Mouse (Mus musculus) retina, postnatal 7 days (tissue): ENCODE results near the gene Eif2b2.
A peak's percentile ranks its signal among the peaks of the same experiment; 100 is the strongest.

Source experiments
- DNase-seq: peaks from one replicate; pipeline ENCODE4 v3.0.0-alpha.2; 2012; ENCODE audit warnings: low read depth, low spot score

The Eif2b2 gene

GRCm38 (mm10) chr12:85193923-85194622, 25.2 kb upstream of the Eif2b2 start:
- no peak for DNase-seq

GRCm38 (mm10) chr12:85194623-85195018, 24.7 kb upstream of the Eif2b2 start:
- no peak for DNase-seq

GRCm38 (mm10) chr12:85195086-85195485, 24.2 kb upstream of the Eif2b2 start:
- no peak for DNase-seq

DNA sequence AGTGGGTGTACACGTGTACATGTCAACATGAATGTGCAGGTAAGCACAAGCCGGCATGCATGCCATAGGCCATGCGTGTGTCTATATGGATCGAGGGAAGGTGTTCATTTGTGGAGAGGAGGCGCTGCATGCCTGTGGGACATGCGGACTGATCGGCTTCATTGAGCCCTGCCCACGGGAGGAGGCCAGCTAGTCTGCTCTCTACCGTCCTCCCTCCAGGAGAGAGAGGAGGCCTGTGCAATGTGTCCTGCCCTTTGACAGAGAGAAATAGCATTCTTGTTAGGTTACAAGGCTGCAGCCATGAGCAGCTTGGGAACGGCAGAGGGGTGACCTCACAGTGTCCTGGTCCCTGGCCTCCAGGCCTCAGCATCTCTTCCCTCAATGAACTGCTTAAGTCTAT, 23.1 kb upstream of the Eif2b2 start:
- DNase-seq: no peak

DNA sequence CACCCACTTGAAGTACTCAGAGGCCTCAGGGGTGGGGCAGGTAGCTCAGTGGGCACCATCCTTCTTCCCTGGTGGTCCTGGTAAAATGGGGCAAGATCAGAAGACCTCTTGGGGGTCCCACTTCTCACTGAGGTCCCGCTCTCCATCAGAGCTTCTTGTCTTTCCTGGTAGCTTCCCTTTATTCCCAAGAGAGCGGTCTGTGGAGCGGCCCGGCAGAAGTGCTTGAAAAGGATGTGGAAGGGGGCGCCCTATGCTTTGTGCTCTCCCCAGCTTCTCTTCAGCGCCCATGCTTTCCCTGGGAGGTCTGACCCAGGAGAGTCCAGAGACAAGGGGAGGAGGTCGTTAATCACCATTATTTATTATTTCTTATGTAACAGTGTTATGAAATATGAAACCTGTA, 21.9 kb upstream of the Eif2b2 start:
- no peak for DNase-seq

- no peak for DNase-seq
Measured at GRCm38 (mm10) chr12:85197936-85198335, 21.3 kb upstream of the Eif2b2 start.

DNA sequence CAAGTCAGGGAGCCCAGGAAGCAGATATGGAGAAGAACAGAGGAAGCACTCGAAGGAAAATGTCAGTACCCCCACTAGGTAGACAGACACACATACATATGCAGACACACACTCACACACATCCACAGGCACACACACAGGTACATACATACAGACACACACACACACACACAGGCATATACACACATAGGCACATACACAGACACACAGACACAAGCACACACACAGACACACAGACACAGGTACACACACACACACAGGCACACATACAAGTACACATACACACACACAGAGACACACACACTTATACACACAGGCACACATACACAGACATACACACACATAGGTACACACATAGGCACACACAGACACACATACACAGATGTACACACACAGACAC, 19.3 kb upstream of the Eif2b2 start:
- no peak for DNase-seq

DNA sequence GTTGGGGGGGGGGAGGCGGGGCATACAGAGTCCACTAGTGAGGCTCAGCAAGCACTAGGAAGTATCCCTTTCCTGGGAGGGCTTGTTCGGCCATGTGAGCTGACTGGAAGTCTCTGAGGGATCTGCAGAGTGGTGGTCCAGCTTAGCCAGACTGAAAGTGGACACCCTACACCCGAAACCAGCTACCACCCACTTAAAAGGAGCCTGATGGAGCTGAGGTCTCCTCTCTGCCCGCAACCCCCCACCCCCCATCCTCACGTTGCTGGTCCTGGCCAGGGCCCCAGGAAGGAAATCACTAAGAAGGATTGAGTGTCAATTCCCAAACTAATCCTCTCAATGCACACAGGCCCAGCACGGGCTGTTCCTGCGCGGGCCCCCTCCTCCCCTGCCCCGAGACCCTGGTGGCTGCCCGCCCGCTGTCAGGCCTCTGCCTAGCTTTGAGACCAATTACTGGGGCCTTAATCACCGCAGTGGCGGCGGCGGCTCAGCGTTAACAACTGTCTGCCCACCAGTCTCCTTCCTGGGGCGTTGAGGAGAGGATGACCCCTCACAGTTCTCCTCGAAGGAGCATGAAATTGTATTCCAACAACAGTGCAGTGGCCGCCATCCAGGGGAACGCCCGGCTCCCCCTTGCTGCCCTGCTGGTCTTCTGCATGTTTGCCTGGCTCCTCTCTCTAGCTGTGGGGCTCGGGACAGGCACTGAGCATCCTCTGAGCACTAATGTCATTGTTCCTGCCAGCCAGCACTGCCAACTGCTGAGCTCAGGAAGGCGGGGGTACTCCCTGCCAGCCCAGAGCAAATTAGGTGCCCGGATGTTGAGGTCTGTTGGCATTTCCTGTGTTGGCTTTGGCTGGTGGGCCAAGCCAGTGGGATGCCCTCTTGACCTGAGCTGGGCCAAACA, 18.1 kb upstream of the Eif2b2 start:
- peak; percentile 58 for DNase-seq

GRCm38 (mm10) chr12:85201830-85202147, 17.5 kb upstream of the Eif2b2 start:
- DNase-seq: no peak

GRCm38 (mm10) chr12:85202191-85202590, 17.1 kb upstream of the Eif2b2 start:
- DNase-seq: no peak

- no peak for DNase-seq
Measured at GRCm38 (mm10) chr12:85203699-85204098, 15.6 kb upstream of the Eif2b2 start.

DNA sequence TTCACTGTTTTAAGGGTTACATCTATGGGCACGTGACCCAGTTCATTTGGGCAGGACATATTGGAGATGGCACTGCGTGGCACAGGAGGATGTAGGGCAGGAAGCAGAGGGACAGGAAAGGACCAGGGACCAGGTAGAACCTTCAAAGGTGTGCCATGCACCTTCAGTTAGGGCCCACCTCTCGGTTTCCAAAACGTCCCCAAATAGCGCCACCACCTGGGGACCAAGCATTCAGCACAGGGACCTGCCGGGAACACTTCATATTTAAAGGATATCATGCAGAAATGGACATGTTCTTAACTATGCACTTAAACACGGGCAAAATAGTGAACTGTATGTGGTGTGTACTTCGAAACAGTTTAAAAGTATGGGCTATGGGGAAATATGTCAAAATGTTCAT, 15.2 kb upstream of the Eif2b2 start:
- no peak for DNase-seq

DNA sequence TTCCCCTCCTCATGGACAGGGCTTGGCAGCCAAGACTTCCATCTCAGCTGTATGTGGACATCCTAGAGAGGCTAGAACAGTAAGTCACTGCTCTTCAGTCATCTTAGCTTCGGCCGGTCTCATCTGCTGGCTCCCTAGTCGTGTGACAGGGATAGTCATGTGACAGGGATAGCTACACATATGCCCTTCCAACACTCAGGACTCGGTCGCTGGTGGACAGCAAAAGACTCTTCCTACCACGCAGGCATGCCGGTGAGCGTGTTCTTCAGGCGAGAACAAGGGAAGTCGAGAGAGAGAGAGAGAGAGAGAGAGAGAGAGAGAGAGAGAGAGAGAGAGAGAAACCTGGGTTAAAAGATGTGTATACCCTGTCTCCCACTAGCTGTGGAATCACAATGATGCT, 13.9 kb upstream of the Eif2b2 start:
- no peak for DNase-seq

GRCm38 (mm10) chr12:85208687-85209199, 10.5 kb upstream of the Eif2b2 start:
- DNase-seq: no peak

DNA sequence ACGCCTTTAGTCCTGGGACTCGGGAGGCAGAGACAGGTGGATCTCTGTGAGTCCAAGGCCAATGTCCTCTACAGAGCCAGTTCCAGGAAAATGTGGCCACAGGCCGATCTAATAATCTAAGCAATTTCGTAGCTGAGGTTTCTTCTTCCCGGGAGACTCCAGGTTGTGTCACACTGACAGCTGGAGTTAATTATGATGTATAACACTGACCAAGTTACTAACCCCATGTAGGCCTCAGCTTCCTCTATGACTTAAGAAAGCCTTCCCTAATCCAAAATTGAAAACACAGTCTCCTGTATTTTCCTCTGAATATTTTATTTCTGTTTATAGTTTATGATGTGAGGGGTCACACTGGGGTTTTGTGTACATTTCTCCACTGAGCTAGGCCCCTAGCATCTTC, 4.2 kb upstream of the Eif2b2 start:
- no peak for DNase-seq

DNA sequence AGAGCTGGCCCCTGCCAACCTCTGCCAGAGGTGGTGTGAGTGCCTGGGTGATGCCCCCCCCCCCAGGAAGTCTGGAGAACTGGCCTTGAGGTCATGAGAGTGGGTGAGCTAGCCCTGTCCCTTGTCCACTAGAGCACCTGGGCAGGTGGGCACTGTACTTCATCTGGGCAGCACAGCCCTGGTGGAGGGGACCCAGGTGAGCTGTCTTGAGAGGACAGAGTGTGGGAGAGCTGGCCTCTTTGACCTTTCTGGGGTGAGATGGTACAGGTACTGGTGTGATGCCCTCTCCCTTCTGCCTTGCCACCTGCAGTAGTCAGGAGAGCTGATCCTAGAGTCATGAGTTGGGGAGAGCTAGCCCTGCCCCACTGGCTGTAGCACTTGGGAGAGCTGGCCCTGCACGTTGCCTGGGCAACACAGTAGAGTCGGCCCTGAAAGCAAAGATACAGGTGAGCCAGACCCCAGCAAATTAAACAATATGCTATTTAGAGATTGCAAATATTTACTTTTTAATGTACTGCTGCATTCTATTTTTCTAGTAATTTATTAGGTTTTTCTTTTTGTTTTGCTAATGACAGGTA, 1.5 kb upstream of the Eif2b2 start:
- DNase-seq: no peak

- DNase-seq: no peak
Measured at GRCm38 (mm10) chr12:85219905-85220290, 617 bp downstream of the Eif2b2 start.

- no peak for DNase-seq
Measured at GRCm38 (mm10) chr12:85227227-85227626, 7.9 kb downstream of the Eif2b2 start.

- no peak for DNase-seq
Measured at GRCm38 (mm10) chr12:85227876-85228599, 8.8 kb downstream of the Eif2b2 start.

DNA sequence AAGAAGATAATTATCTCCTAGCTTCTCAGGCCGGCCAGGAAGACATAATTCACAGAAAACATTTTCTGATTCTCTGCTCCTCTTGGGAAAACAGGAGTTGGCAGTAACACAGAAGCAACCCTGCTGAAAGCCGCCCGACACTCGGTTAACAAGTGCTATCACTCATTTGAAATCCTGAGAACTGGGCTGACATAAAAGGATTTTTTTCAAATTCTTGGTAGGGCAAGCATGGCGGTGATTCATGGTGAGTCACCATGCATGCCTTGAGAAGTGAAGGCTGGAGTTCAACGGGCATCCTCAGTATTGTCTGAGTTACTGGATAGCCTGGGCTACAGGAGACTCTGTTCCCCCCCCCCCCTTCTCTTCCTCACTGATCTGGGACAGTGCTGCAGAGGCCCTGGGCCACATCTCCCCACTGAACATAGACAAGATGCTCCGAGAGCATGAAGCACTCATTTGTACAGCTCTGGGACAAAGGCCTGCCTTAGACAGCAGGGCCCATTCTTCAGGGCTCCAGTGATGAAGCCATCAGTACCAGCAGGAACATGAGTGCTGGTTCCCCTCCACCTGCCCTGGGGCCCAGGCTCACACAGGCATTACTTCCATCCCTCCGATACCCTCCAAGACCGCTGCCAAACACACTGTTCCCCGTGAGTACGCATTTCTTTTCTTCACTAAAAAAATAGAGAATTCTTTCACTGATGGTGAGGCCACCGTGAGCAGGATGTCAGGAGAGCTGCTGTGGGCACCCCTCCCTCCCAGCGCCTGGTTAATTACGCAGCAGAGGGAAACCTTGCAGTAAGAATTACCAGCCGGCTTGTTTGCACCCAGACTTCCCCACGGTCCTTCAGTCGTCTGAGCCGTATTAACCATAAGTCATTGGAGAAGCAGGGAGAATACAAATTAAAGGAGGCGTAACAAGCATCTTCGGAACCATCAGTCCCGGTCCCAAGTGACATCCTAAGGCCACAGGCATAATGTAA, 14.4 kb downstream of the Eif2b2 start:
- DNase-seq: no peak

DNA sequence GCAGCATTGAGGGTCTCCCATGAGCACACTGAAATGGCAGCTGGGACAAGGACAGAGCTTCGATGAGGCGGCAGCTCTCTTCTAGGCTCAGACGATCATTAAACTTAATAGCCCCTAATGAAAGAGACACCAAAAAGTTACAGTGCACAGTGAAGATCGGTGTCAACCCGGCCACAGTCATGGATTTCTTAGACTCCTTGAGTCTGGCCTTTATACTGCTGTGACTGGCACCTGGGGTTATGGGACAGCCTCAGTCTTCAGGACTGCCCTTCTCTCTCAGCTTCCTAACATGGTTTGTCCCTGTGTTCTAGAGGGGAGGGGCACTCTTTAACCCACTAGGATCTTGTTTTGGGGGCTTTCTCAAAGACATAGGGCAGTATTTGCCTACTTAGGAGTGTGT, 18.3 kb downstream of the Eif2b2 start:
- no peak for DNase-seq
